Mouse (Mus musculus): ENCODE results near the gene Tbrg1. TPM values are rescaled to one million over a fixed set of nuclear protein-coding genes. Genes with fewer than 3 reads are reported as not detected.

Gene Tbrg1
- total RNA-seq, 1 experiment = 120 TPM

DNA sequence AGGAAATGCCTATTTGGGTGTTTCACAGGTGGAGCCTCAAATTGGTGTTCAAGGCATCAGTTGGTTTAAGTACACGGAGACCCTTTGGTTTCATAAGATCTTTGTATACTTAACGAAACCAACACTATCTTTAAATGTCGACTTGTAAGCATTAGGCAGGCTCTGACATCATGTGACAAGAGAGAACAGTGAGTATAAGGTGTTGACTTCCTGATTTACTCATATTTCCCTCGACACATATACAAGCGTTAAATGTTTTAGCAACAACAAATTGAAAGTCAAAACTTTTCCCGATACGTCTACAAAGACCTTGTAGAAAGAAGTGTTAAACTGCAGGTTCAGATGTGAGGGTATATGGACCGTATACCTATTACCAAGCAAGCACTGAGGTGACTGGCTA is 1.2 kb downstream of the Tbrg1 start:
- Histone ChIP-seq H3K4me3 (ENCODE audit: insufficient read depth in 1 of 2, low read depth in 1 of 2, low read length in 2 of 2, poor library complexity in 1 of 2, severe bottlenecking in 1 of 2) (peak overlapping the region; percentile 77 to 84), H3K9me3 (ENCODE audit: control insufficient read depth, insufficient read depth, low read depth, low read length) (no peaks in the 10 kb centered on the region), H3K9ac (ENCODE audit: insufficient read depth, low read depth, low read length, poor library complexity, severe bottlenecking) (no peak overlapping the region; the same call in 1 of the 2 replicates), H3K4me1 (ENCODE audit: control insufficient read depth in 2 of 2, insufficient read depth in 2 of 2, low read length in 2 of 2, poor library complexity in 1 of 2) (peaks cover 0 to 3% of the 10 kb centered on the region in 2 experiments; a peak in 1 of 4 replicates), H3K36me3 (ENCODE audit: control insufficient read depth, insufficient read depth, low read length, poor library complexity, severe bottlenecking) (peaks cover 24% of the 10 kb centered on the region), H3K27ac (ENCODE audit: insufficient read depth, low read depth, low read length, poor library complexity, severe bottlenecking) (no peak overlapping the region)
- in situ Hi-C loops (cut with MboI; ENCODE audit: low sequenced_read_pairs in 2 of 2, unreplicated experiment in 2 of 2) = no loop called here
- no peak for TF ChIP-seq ZC3H11A (IDR thresholded peaks at IDR 0.05; ENCODE audit: borderline replicate concordance, low read depth, low read length)
- TF ChIP-seq ZNF384 (IDR thresholded peaks at IDR 0.05; ENCODE audit: low read depth, low read length) = no peak
- no peak for TF ChIP-seq MAFK (IDR thresholded peaks at IDR 0.05; ENCODE audit: insufficient read depth, low read depth, low read length)
- TF ChIP-seq HCFC1 (IDR thresholded peaks at IDR 0.05; ENCODE audit: borderline replicate concordance, insufficient read depth, low read length) = no peak
- no peak for TF ChIP-seq CHD2 (IDR thresholded peaks at IDR 0.05; ENCODE audit: low read depth, low read length)
- no peak for DNase-seq (ENCODE audit: low read depth, low spot score)

DNA sequence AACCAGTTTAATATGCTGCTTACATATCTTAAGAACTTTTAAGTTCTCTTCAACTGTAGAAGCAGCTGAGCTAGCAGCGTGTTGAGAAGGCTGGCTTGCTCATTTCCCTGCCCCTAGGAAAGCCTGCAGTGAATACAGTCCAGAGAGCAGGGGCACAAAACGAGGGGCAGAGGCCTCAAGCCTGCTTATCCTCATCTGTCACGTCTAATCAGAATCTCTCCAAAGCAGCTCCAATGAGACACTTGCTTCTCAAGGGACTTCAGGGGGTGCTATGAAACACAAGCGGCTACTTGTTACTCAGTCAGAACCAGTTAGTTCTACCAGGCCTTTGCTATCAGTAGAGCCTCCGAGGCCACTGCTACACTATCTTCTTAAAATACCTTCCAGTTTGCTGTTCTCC is 3.3 kb downstream of the Tbrg1 start:
- Histone ChIP-seq H3K4me3 (ENCODE audit: insufficient read depth in 1 of 2, low read depth in 1 of 2, low read length in 2 of 2, poor library complexity in 1 of 2, severe bottlenecking in 1 of 2) (no peak overlapping the region), H3K4me1 (ENCODE audit: control insufficient read depth in 2 of 2, insufficient read depth in 2 of 2, low read length in 2 of 2, poor library complexity in 1 of 2) (peaks cover 0 to 3% of the 10 kb centered on the region in 2 experiments; a peak in 1 of 4 replicates), H3K36me3 (ENCODE audit: control insufficient read depth, insufficient read depth, low read length, poor library complexity, severe bottlenecking) (peaks cover 37% of the 10 kb centered on the region), H3K27ac (ENCODE audit: insufficient read depth, low read depth, low read length, poor library complexity, severe bottlenecking) (no peak overlapping the region), H3K9ac (ENCODE audit: insufficient read depth, low read depth, low read length, poor library complexity, severe bottlenecking) (no peak overlapping the region), H3K9me3 (ENCODE audit: control insufficient read depth, insufficient read depth, low read depth, low read length) (no peaks in the 10 kb centered on the region)
- TF ChIP-seq ZNF384 (IDR thresholded peaks at IDR 0.05; ENCODE audit: low read depth, low read length) (no peak), HCFC1 (IDR thresholded peaks at IDR 0.05; ENCODE audit: borderline replicate concordance, insufficient read depth, low read length) (no peak), MAFK (IDR thresholded peaks at IDR 0.05; ENCODE audit: insufficient read depth, low read depth, low read length) (no peak), CHD2 (IDR thresholded peaks at IDR 0.05; ENCODE audit: low read depth, low read length) (no peak), ZC3H11A (IDR thresholded peaks at IDR 0.05; ENCODE audit: borderline replicate concordance, low read depth, low read length) (no peak)
- in situ Hi-C loops (cut with MboI; ENCODE audit: low sequenced_read_pairs in 2 of 2, unreplicated experiment in 2 of 2) = no loop called here
- DNase-seq (ENCODE audit: low read depth, low spot score) = no peak

DNA sequence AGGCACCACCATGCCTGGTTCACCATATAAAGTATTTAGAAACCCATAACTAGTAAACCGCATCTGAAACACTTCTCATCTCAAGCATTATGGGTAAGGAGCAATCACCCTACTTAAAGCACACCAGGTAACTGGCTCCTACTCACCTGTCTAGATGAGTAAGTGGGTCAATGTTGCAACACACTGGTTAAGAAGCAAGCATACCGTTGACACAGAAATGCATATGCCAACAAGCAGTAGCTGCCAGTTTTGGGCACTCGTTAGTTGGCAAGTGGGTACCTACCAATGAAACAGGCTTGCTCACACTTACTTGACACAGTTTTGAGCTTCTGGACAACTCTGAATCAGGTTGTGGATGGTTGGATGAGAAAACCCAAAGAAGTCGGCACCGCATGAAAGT is 6.5 kb downstream of the Tbrg1 start:
- Histone ChIP-seq H3K9me3 (ENCODE audit: control insufficient read depth, insufficient read depth, low read depth, low read length) (no peaks in the 10 kb centered on the region), H3K27ac (ENCODE audit: insufficient read depth, low read depth, low read length, poor library complexity, severe bottlenecking) (no peak overlapping the region), H3K4me1 (ENCODE audit: control insufficient read depth in 2 of 2, insufficient read depth in 2 of 2, low read length in 2 of 2, poor library complexity in 1 of 2) (no peaks in the 10 kb centered on the region), H3K9ac (ENCODE audit: insufficient read depth, low read depth, low read length, poor library complexity, severe bottlenecking) (no peak overlapping the region), H3K4me3 (ENCODE audit: insufficient read depth in 1 of 2, low read depth in 1 of 2, low read length in 2 of 2, poor library complexity in 1 of 2, severe bottlenecking in 1 of 2) (no peak overlapping the region), H3K36me3 (ENCODE audit: control insufficient read depth, insufficient read depth, low read length, poor library complexity, severe bottlenecking) (peaks cover 39% of the 10 kb centered on the region)
- no peak for DNase-seq (ENCODE audit: low read depth, low spot score)
- no peak for TF ChIP-seq HCFC1 (IDR thresholded peaks at IDR 0.05; ENCODE audit: borderline replicate concordance, insufficient read depth, low read length)
- TF ChIP-seq ZC3H11A (IDR thresholded peaks at IDR 0.05; ENCODE audit: borderline replicate concordance, low read depth, low read length) = no peak
- TF ChIP-seq CHD2 (IDR thresholded peaks at IDR 0.05; ENCODE audit: low read depth, low read length) = no peak
- no peak for TF ChIP-seq MAFK (IDR thresholded peaks at IDR 0.05; ENCODE audit: insufficient read depth, low read depth, low read length)
- TF ChIP-seq ZNF384 (IDR thresholded peaks at IDR 0.05; ENCODE audit: low read depth, low read length) = no peak
- in situ Hi-C loops (cut with MboI; ENCODE audit: low sequenced_read_pairs in 2 of 2, unreplicated experiment in 2 of 2) = no loop called here

DNA sequence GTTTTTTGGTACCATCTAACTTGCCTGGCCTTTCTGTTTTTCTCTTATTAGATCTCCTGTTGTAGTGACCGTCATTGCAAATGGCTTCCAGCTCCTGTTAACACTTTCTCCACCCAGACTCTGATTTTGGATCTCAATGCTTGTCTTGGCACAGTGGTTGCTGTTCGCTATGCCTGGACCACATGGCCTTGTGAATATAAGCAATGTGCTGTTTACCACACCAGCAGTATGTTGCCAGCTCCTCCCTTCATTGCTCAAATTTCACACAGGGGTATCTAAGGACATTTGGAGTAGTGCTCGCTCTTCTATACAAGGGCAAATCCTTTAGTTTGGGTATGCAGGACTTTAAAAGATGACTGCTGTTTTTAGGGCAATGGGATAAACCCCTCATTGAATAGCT is 10.9 kb downstream of the Tbrg1 start:
- DNase-seq (ENCODE audit: low read depth, low spot score) = no peak
- Histone ChIP-seq H3K27ac (ENCODE audit: insufficient read depth, low read depth, low read length, poor library complexity, severe bottlenecking) (no peak overlapping the region), H3K36me3 (ENCODE audit: control insufficient read depth, insufficient read depth, low read length, poor library complexity, severe bottlenecking) (peaks cover 18% of the 10 kb centered on the region), H3K9ac (ENCODE audit: insufficient read depth, low read depth, low read length, poor library complexity, severe bottlenecking) (no peak overlapping the region), H3K4me1 (ENCODE audit: control insufficient read depth in 2 of 2, insufficient read depth in 2 of 2, low read length in 2 of 2, poor library complexity in 1 of 2) (no peaks in the 10 kb centered on the region), H3K9me3 (ENCODE audit: control insufficient read depth, insufficient read depth, low read depth, low read length) (no peaks in the 10 kb centered on the region), H3K4me3 (ENCODE audit: insufficient read depth in 1 of 2, low read depth in 1 of 2, low read length in 2 of 2, poor library complexity in 1 of 2, severe bottlenecking in 1 of 2) (no peak overlapping the region)
- in situ Hi-C loops (cut with MboI; ENCODE audit: low sequenced_read_pairs in 2 of 2, unreplicated experiment in 2 of 2) = no loop called here
- TF ChIP-seq MAFK (IDR thresholded peaks at IDR 0.05; ENCODE audit: insufficient read depth, low read depth, low read length) = no peak
- TF ChIP-seq CHD2 (IDR thresholded peaks at IDR 0.05; ENCODE audit: low read depth, low read length) = no peak
- no peak for TF ChIP-seq HCFC1 (IDR thresholded peaks at IDR 0.05; ENCODE audit: borderline replicate concordance, insufficient read depth, low read length)
- no peak for TF ChIP-seq ZC3H11A (IDR thresholded peaks at IDR 0.05; ENCODE audit: borderline replicate concordance, low read depth, low read length)
- no peak for TF ChIP-seq ZNF384 (IDR thresholded peaks at IDR 0.05; ENCODE audit: low read depth, low read length)

DNA sequence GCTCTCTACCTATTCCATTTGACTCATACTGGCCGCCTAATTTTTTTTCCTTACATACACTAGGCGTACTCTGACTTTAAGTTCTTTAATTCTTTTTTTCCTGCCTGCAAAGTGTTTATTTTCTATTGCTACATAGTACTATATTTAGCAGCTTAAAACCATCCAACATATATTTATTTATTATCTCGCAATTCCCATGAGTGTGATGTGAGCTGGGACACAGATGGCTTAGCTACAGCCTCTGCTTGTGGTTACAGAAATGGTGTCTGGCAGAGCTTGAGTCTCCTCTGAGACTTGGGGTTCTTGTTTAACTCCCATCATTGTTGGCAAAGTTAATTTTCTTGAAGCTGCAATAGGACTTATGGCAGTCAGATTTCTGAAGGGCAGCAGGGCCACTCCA is 18.4 kb downstream of the Tbrg1 start:
- Histone ChIP-seq H3K36me3 (ENCODE audit: control insufficient read depth, insufficient read depth, low read length, poor library complexity, severe bottlenecking) (no peaks in the 10 kb centered on the region), H3K27ac (ENCODE audit: insufficient read depth, low read depth, low read length, poor library complexity, severe bottlenecking) (no peak overlapping the region), H3K4me3 (ENCODE audit: insufficient read depth in 1 of 2, low read depth in 1 of 2, low read length in 2 of 2, poor library complexity in 1 of 2, severe bottlenecking in 1 of 2) (no peak overlapping the region), H3K9ac (ENCODE audit: insufficient read depth, low read depth, low read length, poor library complexity, severe bottlenecking) (no peak overlapping the region), H3K4me1 (ENCODE audit: control insufficient read depth in 2 of 2, insufficient read depth in 2 of 2, low read length in 2 of 2, poor library complexity in 1 of 2) (no peaks in the 10 kb centered on the region; a peak in 1 of 4 replicates), H3K9me3 (ENCODE audit: control insufficient read depth, insufficient read depth, low read depth, low read length) (no peaks in the 10 kb centered on the region)
- in situ Hi-C loops (cut with MboI; ENCODE audit: low sequenced_read_pairs in 2 of 2, unreplicated experiment in 2 of 2) = no loop called here
- TF ChIP-seq ZNF384 (IDR thresholded peaks at IDR 0.05; ENCODE audit: low read depth, low read length) = no peak
- no peak for TF ChIP-seq HCFC1 (IDR thresholded peaks at IDR 0.05; ENCODE audit: borderline replicate concordance, insufficient read depth, low read length)
- TF ChIP-seq ZC3H11A (IDR thresholded peaks at IDR 0.05; ENCODE audit: borderline replicate concordance, low read depth, low read length) = no peak
- no peak for TF ChIP-seq MAFK (IDR thresholded peaks at IDR 0.05; ENCODE audit: insufficient read depth, low read depth, low read length)
- no peak for DNase-seq (ENCODE audit: low read depth, low spot score)

Data from ES-E14 (cell line).